Mouse (Mus musculus) Patski (cell line): ENCODE measurements at regions not wholly inside any gene's neighbourhood (a gene's known extent, or its start where the extent isn't known, plus 50 kb on each side); places are given as distances from the start of the nearest gene placed in this dataset.

Source experiments
- ATAC-seq: fragments of 100-300 bp; one replicate; pipeline ENCODE4 v1.8.0; 2021
- CTCF ChIA-PET: fragments of 350-600 bp; sonication (Branson Sonifier 250); formaldehyde crosslinking; loops from one replicate; lab custom pipeline; 2022; ENCODE audit warnings: inconsistent platforms; lab: Charles Lee
- POLR2A ChIA-PET: fragments of 350-600 bp; sonication (Branson Sonifier 250); formaldehyde crosslinking; loops from one replicate; lab custom pipeline; 2022; ENCODE audit warnings: antibody characterized with exemption, inconsistent platforms; lab: Charles Lee
- DNase-seq: peaks from one replicate; pipeline ENCODE4 v3.0.0-alpha.2; 2011; ENCODE audit warnings: low read depth, low spot score
- H3K27me3 ChIP-seq: fragments of 371-371 bp; one replicate; pipeline ENCODE4 v1.5.1; 2021
- CTCF ChIP-seq: fragments of 100-300 bp; IDR thresholded peaks from one replicate; pipeline ENCODE4 v1.5.1; 2021
- in situ Hi-C: fragments of 300-500 bp; cut with MboI; formaldehyde crosslinking; loops from 3 replicates; pipeline ENCODE4 v1.11.1; 2018; ENCODE audit warnings: low pct_unique_long_range_greater_than_20kb, mixed read lengths

DNA sequence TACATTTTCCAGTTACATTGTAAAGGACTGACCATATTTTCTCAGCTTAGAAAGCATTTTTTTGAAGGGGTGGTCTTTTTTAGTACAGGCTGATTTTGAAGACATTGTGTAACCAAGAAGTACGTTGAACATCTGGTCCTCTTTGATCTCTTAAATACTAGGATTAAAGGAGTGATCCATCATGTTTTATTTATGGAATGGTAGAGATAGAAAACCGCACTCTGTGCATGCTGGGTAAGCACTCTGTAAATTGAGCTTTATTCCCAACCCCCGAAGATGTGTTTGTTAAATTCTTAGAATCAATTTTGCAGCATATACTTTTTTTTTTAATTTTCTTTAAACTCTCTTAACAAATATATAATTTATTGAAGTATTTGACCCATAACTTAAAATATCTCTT lies 687.8 kb upstream of the Tmprss15 start:
- in situ Hi-C loops: no loop called here
- ChIA-PET POLR2A (no interaction called here), CTCF (no interaction called here)
- no peak for ATAC-seq
- H3K27me3 ChIP-seq: no peaks in the 10 kb centered on the region
- no peak for TF ChIP-seq CTCF
- no peak for DNase-seq
